Mouse (Mus musculus) thymus, postnatal 14 days (tissue): ENCODE results near the gene Caap1.
A peak's percentile ranks its signal among the peaks of the same experiment; 100 is the strongest.

ENCODE experiments used
- DNase-seq: peaks from one replicate; pipeline ENCODE4 v3.0.0; 2021

Gene Caap1

DNA sequence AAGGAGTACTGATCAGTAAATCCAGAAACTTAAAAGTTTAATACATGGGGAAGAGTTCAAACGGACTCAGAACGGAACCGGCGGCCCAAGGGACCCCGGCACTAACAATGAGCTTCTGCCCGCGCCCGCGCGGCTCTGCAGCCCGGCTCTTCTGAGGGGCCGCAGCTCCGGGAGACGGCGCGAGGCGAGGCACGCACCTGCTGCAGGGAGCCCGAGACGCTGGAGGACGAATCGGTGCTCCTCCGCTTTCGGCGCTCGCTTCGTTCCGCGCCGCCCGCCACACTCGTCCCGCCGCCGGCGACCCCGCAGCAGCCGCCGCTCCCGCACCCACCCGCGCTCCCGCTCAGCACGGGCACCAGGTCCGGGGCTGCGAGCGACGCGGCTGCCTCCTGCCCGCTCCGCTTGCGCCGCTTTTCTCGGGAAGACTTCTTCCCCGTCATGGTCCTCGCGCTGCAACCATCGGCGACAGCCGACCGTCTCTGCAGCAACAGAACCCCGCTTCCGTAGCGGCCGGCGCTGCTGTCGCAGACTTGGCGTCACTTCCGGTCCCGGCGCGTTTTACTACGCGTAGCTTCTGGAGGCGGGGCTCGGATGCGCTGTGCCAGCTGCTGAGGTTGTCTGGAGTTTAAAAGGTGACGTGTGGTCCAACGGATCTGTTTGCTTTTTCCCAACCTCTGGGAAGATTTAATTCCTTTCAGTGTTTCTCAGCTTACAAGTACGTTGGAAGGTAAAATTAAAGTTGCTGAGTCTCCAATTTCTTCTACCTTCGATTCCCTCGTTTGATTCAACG, at the start of gene Caap1, which contains the start of gene Gm10306:
Caap1 (minus strand) TSS at position 532 of the 790 bp plus-strand sequence.
Gm10306 (plus strand) TSS at position 282 of the 790 bp plus-strand sequence.
- DNase-seq: peak; percentile 95

DNA sequence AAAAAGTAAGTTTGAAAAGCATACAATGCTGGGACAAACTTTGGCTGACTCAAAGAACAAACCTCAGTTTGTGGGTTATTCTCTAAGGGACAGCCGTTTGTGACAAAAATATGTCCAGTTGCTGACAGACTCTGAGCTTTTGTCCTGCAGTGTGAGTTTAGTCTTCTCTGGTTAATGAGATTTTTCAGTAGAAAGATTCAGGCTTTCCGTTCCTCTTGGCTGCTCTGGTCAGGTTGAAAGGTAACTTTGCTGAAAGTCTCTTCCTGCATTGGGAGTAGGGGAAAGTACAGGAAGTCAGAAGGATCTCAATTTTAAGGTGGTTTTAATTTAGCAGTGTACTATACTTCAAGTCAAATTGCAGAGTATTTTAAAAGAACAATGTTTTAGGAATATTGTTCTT, 49.0 kb upstream of the Caap1 start:
- DNase-seq: no peak

DNA sequence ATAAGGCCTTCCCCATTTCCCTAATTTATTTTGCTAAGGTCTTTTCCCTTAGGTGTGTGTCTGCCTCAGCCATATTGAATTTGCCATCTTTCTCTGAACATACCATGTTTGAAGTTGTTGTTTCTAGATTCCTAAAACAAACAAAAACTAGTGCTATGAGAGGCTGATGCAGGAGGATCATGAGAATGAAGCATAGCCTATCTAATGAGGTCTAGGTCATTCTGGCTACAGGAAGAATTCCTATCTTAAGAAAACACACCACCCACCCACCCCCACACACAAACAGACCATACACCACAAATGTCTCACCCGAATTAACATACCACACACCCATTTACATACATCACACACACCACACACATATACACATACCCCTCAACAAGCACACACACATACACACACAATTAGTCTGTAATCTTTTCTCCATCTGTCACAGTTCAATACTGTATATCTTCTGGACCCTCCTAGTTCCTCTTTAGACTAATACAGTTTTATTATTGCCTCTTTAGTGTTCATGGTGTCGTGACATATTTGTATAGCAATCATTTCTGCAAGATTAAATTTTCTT, 47.9 kb upstream of the Caap1 start:
- no peak for DNase-seq

DNA sequence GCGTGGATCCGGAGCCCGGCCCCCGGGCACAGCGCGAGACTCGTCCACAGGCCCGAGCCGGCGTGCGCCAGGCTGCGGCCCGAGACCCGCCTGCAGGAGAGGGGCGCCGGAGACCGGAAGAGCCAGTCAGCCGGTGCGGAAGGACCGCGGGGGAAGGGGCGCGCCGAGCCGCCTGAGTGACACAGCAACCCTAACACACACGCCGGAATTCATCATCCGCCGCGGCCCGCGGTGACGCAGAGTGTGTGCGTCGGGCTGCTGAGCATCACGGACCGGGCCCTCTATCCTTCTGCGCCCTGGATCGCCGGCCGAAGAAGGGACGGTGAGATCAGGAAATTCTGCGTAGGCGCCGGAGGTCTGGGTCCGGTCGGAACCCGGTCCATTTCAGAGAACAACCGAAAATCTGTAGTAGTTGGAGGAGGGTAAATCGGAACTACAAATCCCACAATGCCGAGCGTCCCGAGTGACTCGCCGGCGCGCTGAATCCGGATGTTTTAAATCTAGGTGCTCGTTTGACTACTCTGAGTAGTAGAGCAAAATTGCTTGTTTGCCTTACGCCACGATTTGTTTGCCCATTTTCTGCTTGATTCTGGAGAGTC, 46.5 kb upstream of the Caap1 start, which contains the start of gene Plaa:
Plaa (minus strand) TSS at position 214 of the 599 bp plus-strand sequence.
- DNase-seq: peak; percentile 92

DNA sequence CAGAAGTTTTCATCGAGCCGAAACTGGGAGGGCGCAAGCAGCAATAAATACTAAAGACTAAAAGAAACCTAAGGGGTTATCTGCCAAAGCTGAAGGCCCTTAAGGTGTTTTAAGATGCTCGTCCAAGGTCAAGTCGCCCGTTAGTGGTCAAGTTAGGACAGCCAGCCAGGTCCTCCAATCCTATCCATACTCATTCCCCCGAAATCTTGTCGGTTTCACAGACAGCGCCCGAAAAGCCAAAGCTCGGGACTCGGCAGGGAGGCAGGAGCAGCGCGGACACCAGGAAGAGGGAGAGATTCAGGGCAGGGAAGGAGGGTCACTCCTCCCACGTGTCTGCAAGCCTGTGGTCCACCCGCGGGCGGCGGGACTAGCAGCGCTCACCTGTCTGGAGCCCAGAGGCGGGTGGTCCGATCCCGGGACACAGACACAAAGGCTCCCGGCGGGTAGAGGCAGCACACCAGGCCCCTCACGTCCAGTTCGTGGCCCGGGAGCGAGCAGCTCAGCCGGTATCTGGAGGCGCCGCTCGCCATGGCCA, 46.0 kb upstream of the Caap1 start:
- no peak for DNase-seq

DNA sequence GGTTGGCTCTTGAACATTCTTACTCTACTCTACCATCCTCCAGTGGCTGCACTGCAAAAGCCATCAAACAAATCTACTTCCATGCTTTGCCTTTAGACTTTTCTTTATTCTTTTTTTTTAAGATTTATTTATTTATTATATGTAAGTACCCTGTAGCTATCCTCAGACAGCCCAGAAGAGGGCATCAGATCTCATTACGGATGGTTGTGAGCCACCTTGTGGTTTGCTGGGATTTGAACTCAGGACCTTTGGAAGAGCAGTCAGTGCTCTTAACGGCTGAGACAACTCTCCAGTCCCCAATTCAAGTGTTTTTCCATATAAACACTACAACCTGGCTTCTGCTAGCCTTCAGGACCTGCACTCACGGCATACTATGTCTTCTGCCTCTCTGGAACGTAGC, 44.8 kb upstream of the Caap1 start:
- DNase-seq: peak; percentile 23

DNA sequence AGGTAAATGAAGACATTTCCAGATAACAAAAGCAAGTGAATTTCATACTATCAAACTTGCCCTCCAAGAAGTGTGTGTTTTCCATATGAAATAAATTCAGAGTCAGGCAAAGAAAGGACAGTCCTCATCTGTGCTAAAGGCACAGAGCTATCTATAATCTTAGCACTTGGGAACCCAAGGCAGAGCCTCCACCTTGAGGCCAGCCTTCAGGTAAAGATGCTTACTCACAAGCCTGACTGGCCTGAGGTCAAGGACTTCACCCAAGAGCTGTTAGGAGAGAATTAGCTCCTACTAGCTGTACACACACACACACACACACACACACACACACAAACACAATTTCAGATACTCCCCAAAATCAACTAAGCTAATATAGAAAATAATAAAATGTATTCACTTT, 36.1 kb upstream of the Caap1 start:
- DNase-seq: no peak

DNA sequence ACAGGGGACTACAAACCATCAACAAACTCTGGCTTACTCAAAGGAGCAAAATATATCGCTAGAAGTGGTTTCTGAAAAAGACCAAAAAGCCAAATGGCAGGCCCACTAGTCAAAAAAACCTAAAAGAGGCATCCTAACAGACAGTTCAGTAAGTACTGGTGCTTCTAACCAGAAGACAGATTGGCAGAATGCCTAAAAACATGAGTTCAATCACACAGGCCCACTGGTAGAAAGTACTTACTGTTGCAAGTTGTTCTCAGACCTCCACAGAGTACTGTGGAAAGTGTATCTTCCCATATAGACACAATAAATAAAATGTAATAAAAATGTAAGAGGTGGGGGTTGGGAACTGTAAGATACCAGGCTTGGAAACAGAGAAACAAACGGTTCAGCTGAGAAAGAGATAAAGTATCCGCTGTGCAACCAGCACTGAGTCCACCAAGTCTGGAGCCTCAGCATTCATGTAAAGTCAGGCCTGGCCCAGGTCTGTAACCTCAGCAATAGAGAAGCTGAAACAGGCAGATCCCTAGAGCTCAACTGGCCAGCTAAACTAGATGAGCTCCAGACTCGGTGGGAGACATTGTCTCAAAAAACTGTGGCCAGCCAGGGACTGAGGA, 35.3 kb upstream of the Caap1 start:
- DNase-seq: no peak

DNA sequence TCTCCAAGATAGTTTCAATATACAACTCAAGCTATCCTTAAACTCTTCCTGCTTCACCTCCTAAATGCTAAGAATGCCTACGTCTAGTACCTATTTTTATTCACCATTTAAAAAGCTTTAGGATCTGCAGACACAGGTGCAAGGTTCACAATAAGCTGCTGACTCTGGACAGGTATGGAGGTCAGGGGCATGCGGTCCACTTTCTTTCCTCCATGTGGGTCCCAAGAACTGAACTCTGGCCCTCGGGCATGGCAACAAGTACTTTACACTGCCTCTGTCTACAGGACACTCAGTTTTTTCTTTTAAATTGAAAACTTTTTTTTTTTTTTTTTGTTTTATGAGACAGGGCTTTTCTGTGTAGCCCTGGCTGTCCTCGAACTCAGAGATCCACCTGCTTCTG, 16.1 kb upstream of the Caap1 start:
- no peak for DNase-seq

DNA sequence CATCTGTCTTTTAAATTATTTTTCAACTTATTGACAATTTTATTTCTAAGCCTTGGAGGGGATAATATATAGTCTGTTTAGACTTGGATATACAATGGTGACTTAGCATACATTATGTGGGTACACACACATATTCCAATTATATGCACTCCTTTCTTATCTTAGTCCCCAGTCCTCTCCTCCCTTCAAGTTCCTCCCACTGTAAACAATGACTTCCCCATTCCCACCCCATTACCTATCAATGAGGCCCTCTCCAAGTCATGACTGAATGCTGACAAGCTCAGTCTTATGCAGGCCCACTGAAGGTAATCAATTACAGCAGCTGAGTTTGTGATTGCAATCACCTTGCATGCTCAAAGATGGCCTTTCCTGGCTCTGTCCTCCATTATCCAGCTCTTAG, 7.7 kb upstream of the Caap1 start:
- no peak for DNase-seq

DNA sequence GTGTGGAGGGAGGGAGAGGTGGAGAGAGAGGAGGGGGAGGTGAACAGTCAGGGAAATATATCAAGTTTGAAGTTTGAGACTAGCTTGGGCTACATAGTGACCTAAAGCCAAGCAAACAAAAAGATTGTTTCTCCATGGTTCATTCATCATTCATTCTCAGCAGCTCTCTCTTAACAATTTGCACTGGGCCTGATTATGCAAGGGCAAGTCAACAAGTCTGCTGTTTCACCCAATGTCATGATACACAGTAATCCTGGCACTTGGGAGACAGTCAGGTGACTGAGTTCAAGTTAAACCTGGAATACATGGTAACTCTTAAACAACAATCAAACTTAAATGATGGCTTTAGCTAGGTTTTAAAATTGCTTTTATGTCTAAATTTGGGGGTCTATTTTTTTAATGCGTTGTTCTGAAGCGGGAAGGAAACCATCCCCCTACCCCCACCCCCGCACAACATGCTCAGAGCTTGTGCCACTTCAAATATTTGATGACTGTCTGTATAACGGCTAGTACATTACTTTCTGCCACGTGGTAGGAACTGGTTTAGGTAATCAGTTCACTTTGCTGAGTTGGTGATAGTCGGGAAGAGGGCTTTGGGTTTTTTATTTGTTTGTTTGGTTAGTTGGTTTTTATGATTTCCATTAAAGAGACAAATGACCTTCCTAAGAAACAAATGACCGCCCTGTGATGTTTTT, 5.5 kb upstream of the Caap1 start:
- DNase-seq: no peak

DNA sequence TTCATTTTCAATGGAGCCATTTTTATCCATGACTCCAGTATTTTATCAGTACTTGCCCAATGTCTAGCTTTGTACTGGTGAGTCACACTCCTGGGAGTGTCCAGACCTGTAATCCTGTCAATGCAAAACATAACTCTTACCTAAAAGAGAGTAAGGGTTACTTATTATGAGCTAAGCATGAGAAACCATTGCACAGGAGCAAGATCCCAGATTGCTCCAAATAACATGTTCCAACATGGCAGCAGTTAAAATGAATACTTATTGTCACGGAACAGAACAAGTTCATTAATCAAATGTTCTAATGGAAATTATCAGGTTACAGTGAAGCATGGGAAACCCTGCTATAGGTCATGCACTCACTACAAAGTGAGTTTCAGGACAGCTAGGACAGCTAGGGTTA, 3.7 kb upstream of the Caap1 start:
- DNase-seq: no peak

DNA sequence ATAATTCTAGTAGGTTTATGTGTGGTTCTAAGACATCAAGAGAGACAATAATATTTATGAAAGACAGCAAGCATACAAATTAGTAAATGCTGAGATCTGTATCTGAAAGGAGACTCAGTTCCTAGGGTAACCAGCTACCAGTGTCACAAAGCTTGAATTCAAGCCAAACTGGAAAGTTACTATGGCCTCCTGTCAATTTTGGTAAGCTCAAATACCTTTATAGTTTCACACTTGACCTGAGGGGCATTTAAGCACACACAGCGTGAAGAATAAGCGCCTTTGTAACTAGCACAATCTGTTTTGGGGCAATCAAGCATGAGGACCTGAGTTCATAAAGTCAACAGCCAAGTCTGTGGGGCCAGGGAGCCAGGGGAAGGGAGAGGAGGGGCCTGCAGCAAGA, 2.7 kb upstream of the Caap1 start:
- no peak for DNase-seq

DNA sequence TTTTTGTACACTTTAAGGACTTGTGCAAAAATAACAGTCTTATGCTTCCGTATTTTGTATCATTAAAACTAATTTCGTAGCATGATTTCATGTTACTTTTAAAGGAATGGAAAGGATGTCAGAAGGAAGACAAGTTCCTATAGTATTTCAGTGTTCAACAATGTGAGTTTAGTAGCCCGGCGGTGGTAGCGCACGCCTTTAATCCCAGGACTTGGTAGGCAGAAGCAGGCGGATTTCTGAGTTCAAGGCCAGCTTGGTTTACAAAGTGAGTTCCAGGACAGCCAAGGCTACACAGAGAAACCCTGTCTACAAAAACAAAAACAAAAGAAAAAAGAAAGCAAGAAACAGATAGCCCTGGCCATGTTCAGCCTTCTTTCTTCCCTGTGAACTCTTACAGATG, 549 bp upstream of the Caap1 start:
- peak; percentile 12 for DNase-seq

DNA sequence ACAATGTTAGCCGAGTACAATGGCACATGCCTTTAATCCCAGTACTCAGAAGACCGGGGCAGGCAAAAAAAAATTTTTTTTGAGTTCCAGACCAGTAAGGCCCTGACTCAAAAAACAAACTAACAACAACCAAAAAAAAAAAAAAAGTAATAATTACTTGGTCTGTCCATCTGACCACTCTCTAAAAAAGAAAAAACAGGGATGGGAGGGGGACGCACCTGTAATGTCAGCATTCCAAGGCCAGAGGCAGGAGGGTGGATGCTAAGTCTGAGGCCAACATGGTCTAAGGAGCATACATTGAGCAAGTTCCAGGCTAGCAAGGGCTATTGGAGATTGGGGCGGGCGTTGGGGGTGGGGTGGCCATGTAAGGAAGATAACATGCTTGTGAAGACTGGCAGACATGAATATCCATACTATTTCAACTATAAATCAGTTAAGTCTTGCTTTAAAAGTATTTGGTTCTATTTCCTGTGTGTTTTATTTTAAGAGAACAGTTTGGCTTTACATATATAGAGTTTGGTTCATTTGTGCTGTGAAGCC, 1.6 kb downstream of the Caap1 start:
- DNase-seq: no peak

DNA sequence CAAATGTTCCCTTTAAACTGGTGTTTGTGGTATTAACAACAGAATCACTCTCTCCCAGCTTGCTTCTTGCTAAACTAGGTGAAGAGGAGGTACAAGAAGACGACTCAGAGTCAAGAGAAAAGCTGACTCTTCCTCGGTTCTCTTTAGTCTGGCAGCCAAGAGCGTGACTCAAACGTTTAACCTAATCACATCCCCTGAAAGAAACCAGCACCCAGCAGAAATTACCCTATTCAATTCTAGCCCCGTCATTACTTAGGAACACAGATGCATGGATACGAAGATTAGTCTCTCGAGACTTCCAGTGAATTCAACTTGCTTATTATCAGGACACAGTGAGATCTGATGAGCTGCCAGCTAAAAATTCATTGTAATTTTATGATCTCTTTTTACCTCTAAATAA, 12.3 kb downstream of the Caap1 start:
- no peak for DNase-seq

DNA sequence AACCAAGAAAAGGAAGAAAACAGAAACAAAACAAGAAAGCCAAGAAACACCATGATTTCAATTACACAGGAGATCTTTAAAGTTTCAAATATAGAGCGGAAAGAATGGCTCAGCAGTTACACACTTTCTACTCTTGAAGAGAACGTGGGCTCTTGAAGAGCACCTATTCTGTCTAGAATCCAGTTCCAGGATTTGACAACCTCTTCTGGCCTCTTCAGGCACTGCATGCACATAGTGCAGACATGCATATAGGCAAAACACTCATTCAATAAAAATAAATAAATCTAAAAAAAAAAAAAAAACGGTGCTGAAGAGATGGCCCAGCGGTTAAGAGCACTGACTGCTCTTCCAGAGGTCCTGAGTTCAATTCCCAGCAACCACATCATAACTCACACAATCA, 13.6 kb downstream of the Caap1 start:
- no peak for DNase-seq

DNA sequence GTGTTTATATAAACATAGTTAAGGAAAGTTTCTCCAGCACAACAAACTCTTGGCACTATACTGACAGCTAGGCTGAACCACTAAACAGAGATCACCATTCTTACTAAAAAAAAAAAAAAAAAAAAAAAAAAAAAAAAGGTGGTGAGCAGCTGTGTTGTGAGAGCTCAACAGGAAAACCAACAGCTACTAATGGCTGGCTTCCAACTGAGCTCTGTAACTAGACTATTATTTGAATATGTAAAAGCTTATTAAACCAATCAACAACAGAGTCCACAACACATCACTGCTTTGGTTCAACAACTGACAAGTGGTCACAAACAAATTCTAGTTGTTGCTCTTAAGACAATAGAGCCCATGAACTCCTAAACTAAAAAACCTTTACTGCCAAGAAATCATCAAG, 23.4 kb downstream of the Caap1 start:
- no peak for DNase-seq

DNA sequence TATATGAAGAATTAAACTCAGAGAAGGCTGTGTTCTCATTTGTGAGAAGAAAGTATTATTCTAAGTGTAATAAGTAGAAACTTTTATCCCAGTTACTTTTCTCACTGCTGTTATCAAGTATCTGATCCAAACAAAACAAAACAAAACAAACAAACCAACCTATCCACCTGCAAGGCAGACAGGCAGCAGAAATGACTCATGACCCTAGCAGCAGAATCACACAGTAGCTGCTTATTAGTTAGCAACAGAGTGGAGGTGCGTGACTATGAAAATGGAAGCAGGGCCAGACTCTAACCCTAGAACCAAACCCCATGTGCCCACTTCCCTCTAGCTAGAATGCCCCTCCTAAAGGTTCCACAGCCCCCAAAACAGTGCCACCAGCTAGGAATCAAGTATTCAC, 27.1 kb downstream of the Caap1 start:
- DNase-seq: no peak

DNA sequence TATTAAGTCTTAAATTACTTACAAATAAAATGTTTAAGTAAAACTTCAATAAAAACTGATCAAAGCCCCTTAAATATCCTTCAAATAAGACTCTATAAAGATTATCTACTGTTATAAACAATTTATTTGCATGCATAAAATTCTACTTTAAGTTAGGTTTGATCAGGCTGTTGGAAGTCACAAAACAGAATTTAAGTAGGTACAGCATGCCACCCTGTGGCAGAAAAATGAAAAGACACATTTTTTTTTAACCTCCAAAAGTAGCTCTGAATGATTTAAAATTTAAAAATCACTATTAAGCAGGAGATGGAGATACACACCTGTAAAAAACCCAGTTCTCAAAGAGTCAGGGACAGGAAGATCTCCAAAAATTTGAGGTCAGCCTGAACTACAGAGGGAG, 33.3 kb downstream of the Caap1 start:
- DNase-seq: no peak

DNA sequence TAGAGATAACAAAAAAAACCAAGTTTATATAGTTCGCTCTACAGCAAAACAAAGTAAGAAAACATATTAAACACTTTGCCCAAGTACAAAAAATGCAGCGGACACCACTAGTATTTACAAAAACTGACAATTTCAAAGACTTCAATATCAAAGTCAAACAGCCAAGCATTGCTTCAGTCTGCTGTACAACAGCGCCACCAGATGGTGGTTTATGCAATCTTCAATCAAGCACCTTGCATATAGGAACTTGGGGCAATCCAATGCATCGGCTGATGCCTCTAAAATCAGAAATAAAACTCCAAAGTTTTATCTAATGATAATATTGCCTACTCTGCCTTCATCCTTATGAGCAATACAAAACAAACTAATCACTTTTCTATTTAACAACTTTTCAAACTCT, 39.0 kb downstream of the Caap1 start:
- peak; percentile 44 for DNase-seq

DNA sequence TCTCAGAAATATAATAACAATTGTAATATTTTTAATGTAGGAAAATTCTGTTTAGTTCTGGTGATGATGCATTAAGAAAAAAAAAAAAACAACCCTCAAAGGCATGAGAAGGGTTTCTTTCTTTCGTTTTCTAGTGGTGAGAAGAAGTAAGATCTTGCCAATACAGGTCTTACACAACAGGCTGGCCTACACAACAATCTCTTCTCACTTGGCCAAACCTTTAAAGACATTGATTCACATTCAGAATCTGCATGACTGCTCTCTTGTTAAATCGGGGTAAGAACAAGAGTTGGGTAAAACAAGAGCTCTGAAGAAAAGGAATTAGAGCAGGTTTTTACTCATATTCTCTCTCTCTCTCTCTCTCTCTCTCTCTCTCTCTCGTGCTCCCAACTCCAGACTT, 41.2 kb downstream of the Caap1 start:
- DNase-seq: no peak
